Mouse (Mus musculus) cerebellum, adult 11 months (tissue): ENCODE results near the gene Zfp423.

Source experiments
- DNase-seq: peaks from one replicate; pipeline ENCODE4 v3.0.0; 2022

Zfp423 gene

GRCm38 (mm10) chr8:87660916-87661910 is 298.2 kb downstream of the Zfp423 start:
- DNase-seq, result no peak

GRCm38 (mm10) chr8:87660029-87660915 is 299.1 kb downstream of the Zfp423 start:
- no peak for DNase-seq

- DNase-seq, result no peak
Observed at GRCm38 (mm10) chr8:87657488-87657887, 301.9 kb downstream of the Zfp423 start.

GRCm38 (mm10) chr8:87656484-87657230 is 302.7 kb downstream of the Zfp423 start:
- DNase-seq, result peak; percentile 48

GRCm38 (mm10) chr8:87655946-87656345 is 303.4 kb downstream of the Zfp423 start:
- no peak for DNase-seq

- no peak for DNase-seq
Observed at GRCm38 (mm10) chr8:87647781-87648180, 311.6 kb downstream of the Zfp423 start.

- no peak for DNase-seq
Observed at GRCm38 (mm10) chr8:87645829-87646483, 313.4 kb downstream of the Zfp423 start.

- peak; percentile 74 for DNase-seq
Observed at GRCm38 (mm10) chr8:87645371-87645770, 314.0 kb downstream of the Zfp423 start.

GRCm38 (mm10) chr8:87640930-87641329 is 318.5 kb downstream of the Zfp423 start:
- peak; percentile 45 for DNase-seq

GRCm38 (mm10) chr8:87636226-87636742 is 323.1 kb downstream of the Zfp423 start:
- no peak for DNase-seq

- no peak for DNase-seq
Observed at GRCm38 (mm10) chr8:87631776-87632175, 327.6 kb downstream of the Zfp423 start.

- DNase-seq, result no peak
Observed at GRCm38 (mm10) chr8:87629656-87630055, 329.7 kb downstream of the Zfp423 start.

- DNase-seq, result no peak
Observed at GRCm38 (mm10) chr8:87621181-87621580, 338.2 kb downstream of the Zfp423 start.

- peak; percentile 56 for DNase-seq
Observed at GRCm38 (mm10) chr8:87620225-87620624, 339.2 kb downstream of the Zfp423 start.

GRCm38 (mm10) chr8:87619529-87619928 is 339.9 kb downstream of the Zfp423 start:
- DNase-seq, result no peak

- DNase-seq, result peak; percentile 52
Observed at GRCm38 (mm10) chr8:87619118-87619517, 340.3 kb downstream of the Zfp423 start.

- DNase-seq, result no peak
Observed at GRCm38 (mm10) chr8:87613701-87614100, 345.7 kb downstream of the Zfp423 start.
